Mouse (Mus musculus) embryo, embryonic 9.5 days (tissue): Measurements from ENCODE around the gene Cyp2b23.
"Not testable (repeated sequence)": the region's sequence is repeated elsewhere in the genome, so short reads cannot be mapped to it uniquely, and the experiment has no call there.

Experiments
- DNase-seq: peaks from one replicate; pipeline ENCODE4 v3.0.0-alpha.2; 2017; ENCODE audit errors: extremely low spot score

The Cyp2b23 gene

GRCm38 (mm10) chr7:26686337-26686736 lies at the start of gene Cyp2b23:
Gene Cyp2b23, minus strand, starts transcription at chr7:26686437.
- no peak for DNase-seq

GRCm38 (mm10) chr7:26711061-26711460 lies 24.8 kb upstream of the Cyp2b23 start:
- no peak for DNase-seq

- no peak for DNase-seq
Observed at GRCm38 (mm10) chr7:26707061-26707460, 20.8 kb upstream of the Cyp2b23 start.

- not testable (repeated sequence) for DNase-seq
Observed at GRCm38 (mm10) chr7:26706191-26706590, 20.0 kb upstream of the Cyp2b23 start.

- no peak for DNase-seq
Observed at GRCm38 (mm10) chr7:26700151-26700550, 13.9 kb upstream of the Cyp2b23 start.

- DNase-seq, result no peak
Observed at GRCm38 (mm10) chr7:26685713-26686112, 524 bp downstream of the Cyp2b23 start.

- DNase-seq, result not testable (repeated sequence)
Observed at GRCm38 (mm10) chr7:26667466-26667865, 18.8 kb downstream of the Cyp2b23 start.

GRCm38 (mm10) chr7:26666011-26666410 lies 20.2 kb downstream of the Cyp2b23 start:
- DNase-seq, result no peak

GRCm38 (mm10) chr7:26618364-26618763 lies 67.9 kb downstream of the Cyp2b23 start, which contains the start of gene Vmn1r185:
Gene Vmn1r185, minus strand, starts transcription at chr7:26618464.
- DNase-seq, result not testable (repeated sequence)
